Mouse (Mus musculus) liver, embryonic 14.5 days (tissue): ENCODE measurements around the gene Prrg2.

Source experiments
- CTCF ChIP-seq: IDR thresholded peaks from 2 replicates; pipeline ENCODE4 v1.5.1; 2016; ENCODE audit warnings: antibody characterized with exemption, low read depth, control low read depth
- EP300 ChIP-seq: IDR thresholded peaks from 2 replicates; pipeline ENCODE4 v1.6.1; 2016; ENCODE audit warnings: antibody characterized with exemption, low read depth

DNA sequence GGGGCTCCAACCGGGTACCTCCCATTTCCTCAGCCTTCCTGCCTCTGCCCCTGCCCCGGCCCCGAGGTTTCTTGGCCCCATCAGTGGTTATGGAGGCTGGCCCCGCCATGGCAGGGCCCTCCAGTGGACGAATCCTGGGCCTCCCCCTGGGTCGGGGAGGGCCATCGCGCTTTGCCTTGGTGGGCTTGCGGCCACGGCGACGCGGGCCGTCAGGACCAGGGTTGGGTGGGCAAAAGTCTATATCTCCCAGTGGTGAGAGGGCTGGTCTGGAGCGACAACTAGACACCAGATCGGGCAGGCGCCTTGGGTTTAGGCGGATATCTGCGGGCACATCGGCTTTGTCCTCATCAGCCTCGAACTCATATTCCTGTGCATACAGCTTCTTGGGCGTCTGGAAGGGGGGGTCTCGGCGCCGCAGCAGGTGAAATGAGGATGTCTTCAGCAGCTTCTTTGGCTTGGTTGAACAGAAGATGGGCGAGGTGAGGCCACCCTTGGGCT lies 15.6 kb downstream of the Prrg2 start:
- TF ChIP-seq CTCF (no peak), EP300 (no peak)
